Mouse (Mus musculus) CD4-positive naive resting alpha-beta T cell, adult 57 days (primary cell): ENCODE measurements around the gene Olfr279. TPM values are rescaled to one million over a fixed set of nuclear protein-coding genes. Genes with fewer than 3 reads are reported as not detected.

Experiments
- total RNA-seq: library from RNA; stranded (reverse); gene quantifications from one replicate; pipeline ENCODE4 v1.2.4, GENCODE M21; 2023

The Olfr279 gene
- total RNA-seq, result not detected

DNA sequence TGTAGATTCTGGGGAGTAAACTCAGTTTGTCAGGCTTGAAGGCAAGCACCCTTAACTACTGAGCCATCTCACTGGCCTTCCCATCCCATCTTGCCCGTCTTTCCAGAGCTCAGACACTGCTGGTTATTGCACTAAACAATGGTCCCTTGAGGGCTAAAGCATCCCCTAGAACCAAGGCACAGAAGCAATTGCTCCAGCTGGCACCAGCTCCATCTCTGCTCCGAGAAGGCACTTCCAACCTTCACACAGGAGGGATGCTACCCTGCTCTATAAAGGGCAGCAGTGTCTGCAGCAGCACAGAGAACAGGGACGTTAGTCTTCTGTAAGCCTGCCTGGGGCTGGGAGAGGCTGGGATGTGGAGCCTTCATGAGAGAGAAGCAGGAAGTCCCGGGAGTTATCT lies at the start of gene Olfr279:
Gene Olfr279, plus strand, starts transcription at position 301 of the 400 bp plus-strand sequence.

DNA sequence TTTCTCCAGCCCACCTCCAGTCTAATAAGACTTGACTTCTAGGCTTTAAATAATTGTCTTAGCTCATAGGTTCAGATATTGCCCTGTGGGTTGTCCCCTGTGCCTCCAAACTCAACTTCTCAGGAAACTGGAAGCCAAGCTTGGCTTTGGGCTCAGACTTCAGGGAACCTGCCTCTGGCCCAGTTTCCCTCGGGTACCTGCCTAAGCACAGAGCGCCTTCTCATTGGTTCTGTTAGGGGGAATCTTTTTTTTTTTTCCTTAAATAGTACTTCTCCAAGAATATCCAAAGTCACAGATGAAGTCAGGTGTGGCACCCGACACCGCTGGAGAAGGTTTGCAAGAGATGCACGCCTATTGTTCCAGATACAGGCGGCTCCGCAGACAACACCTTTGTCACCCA lies 39.9 kb upstream of the Olfr279 start, which contains the start of gene Olfr281:
Gene Olfr281, plus strand, starts transcription at position 301 of the 400 bp plus-strand sequence.

DNA sequence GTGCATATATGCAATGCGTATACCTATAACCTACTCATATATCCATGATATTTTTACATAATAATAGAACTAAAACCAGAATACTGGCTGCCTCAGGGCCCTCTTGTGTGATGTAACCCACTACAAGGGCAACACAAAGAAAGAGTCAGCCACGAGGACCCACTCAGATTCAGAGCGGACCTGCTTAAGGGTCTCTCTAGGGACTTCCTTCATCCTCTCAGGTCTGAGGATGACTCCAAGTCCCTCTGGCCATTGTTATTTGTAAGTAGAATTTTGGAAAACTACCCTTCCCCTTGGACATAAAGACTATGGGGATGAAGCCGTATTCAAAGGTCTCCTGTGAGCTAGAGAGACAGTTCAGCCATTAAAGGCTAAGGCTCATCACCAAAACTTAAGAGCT lies 22.6 kb upstream of the Olfr279 start, which contains the start of gene OR5BS1P:
Gene OR5BS1P, plus strand, starts transcription at position 301 of the 400 bp plus-strand sequence.

DNA sequence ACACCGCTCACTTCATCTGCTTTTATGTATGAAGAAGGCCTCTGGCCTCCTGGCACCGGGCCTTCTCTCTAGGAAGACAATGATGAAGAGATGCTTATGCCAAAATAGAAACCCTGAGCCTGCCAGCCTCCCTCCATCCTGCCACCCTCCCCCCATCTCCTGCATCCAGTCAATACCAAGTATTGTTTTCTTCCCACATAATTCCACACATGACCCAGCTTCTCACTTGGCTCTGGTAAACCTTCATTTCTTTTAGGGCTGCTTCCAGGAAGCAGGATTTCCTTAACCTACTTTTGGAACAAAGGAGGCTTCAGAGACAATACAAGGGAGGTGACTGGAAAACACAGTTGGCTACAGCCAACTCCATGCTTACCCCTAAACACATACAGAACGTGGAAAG lies 9.5 kb upstream of the Olfr279 start, which contains the start of gene Lalba:
Gene Lalba, minus strand, starts transcription at position 21 of the 400 bp plus-strand sequence.

DNA sequence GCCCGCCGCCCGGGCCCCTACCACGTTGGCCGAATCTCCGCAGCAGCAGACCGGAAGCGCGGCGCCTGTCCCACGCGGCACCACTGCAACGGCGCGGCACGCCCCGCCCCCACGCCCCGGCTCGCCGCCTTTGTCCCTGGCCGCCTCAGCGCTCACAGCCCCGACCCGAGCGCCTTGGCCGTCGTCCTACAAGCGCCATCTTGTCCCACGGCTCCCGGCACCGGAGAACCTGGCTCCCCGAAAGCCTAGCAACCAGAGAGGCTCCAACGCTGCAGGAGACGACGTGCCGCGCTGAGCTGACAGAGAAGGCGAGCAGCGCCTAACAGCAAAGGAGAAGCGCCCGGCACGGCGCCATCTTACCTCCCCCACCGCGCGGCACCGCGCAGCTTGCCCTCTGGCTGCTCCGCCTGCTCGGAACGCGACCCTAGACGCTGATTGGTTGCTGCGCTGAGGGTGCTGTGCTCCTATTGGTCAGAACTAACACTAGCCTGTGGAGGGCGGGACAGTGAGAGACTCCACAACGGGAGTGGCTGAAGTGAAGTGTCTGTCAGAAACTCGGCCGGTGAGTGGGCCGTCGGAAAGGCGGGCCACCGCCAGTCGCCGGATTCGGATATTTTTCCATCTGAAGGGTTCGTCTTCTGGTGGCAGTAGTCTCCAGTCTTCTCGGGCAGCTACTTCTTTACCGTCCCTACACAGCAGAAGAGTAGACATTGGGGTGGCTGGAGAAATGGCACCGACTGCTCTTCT lies 41.9 kb downstream of the Olfr279 start, which contains the start of gene Kansl2:
Gene Kansl2, minus strand, starts transcription at position 384 of the 747 bp plus-strand sequence.

Other genes with a start within 250 kb of the Olfr279 start
- gene H1fnt, start 235.1 kb upstream of the Olfr279 start, total RNA-seq, result not detected
- not detected for gene Zfp641, start 196.2 kb upstream of the Olfr279 start, total RNA-seq
- gene Olfr285, start 175.0 kb upstream of the Olfr279 start, total RNA-seq, result not detected
- gene Olfr284, start 151.4 kb upstream of the Olfr279 start, total RNA-seq, result not detected
- not detected for gene Olfr283, start 111.5 kb upstream of the Olfr279 start, total RNA-seq
- not detected for gene Olfr282, start 61.2 kb upstream of the Olfr279 start, total RNA-seq
- gene Olfr281, start 39.8 kb upstream of the Olfr279 start, total RNA-seq, result not detected
- not detected for gene OR5BS1P, start 22.5 kb upstream of the Olfr279 start, total RNA-seq
- not detected for gene Lalba, start 9.7 kb upstream of the Olfr279 start, total RNA-seq
- 63.2 TPM for gene Kansl2, start 41.9 kb downstream of the Olfr279 start, total RNA-seq
- 136 TPM for gene Ccnt1, start 78.5 kb downstream of the Olfr279 start, total RNA-seq
- gene 4930415O20Rik, start 78.6 kb downstream of the Olfr279 start, total RNA-seq, result not detected
- gene Adcy6, start 117.7 kb downstream of the Olfr279 start, total RNA-seq, result 43.6 TPM
- 1.5 TPM for gene Cacnb3, start 138.4 kb downstream of the Olfr279 start, total RNA-seq
- 139 TPM for gene Ddx23, start 170.5 kb downstream of the Olfr279 start, total RNA-seq
- 0.44 TPM for gene Rnd1, start 185.1 kb downstream of the Olfr279 start, total RNA-seq
- gene Ccdc65, start 215.8 kb downstream of the Olfr279 start, total RNA-seq, result not detected
- gene Fkbp11, start 235.8 kb downstream of the Olfr279 start, total RNA-seq, result 3.0 TPM